Mouse (Mus musculus) brain, embryonic 14.5 days (tissue): ENCODE data around the gene Ptpn11.

Experiments
- CTCF ChIP-seq: fragments of 200-500 bp; IDR thresholded peaks from 2 replicates; pipeline ENCODE4 v1.5.1; 2012; ENCODE audit warnings: inconsistent platforms, mild to moderate bottlenecking, moderate library complexity, borderline replicate concordance; ENCODE audit not compliant: insufficient read depth, insufficient read length; ENCODE audit errors: extremely low read depth
- POLR2A ChIP-seq: fragments of 200-500 bp; IDR thresholded peaks from 2 replicates; pipeline ENCODE4 v1.6.1; 2012; ENCODE audit warnings: mild to moderate bottlenecking, inconsistent platforms, borderline replicate concordance; ENCODE audit not compliant: poor library complexity, insufficient read depth, insufficient read length, severe bottlenecking; ENCODE audit errors: extremely low read depth

DNA sequence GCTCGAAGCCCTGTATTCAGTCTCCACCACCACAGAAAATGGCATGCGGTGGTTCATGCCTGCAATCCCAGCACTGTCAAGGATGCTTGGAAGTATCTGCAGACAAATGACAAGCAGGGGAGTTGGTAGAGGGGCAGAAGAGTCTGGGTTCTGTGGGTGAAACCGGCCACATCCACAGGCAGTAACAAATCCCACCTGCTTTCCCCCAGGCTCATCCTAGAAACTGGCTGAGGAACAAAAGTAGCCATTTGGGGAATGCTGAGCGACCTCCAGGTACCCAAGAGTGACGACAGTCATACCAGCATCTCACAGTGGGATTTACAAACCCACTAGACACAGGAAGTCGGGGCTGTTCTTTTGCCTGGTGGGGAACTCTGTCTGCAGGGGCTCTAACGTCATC, 103.5 kb downstream of the Ptpn11 start:
- TF ChIP-seq POLR2A: no peak
- TF ChIP-seq CTCF: no peak
